Mouse (Mus musculus) layer of hippocampus, adult 8-10 months (tissue): ENCODE results near the gene Prrc2c. TPM values are rescaled to one million over a fixed set of nuclear protein-coding genes. Genes with fewer than 3 reads are reported as not detected.
"Not testable (repeated sequence)": the region's sequence is repeated elsewhere in the genome, so short reads cannot be mapped to it uniquely, and the experiment has no call there.

Experiments used
- DNase-seq, 2 experiments: peaks; one replicate each; pipeline ENCODE4 v3.0.0; 2022; ENCODE audit warnings: low spot score in 2 of 2
- total RNA-seq, 4 experiments: library from RNA; stranded (reverse); gene quantifications; 2 replicates each; pipeline ENCODE4 v1.2.4; 2022

The Prrc2c gene
- 100 to 1,000 TPM; 173 to 205 (median 183) TPM for total RNA-seq

GRCm38 (mm10) chr1:162740401-162740835, at the start of gene Prrc2c:
Gene Prrc2c, minus strand, starts transcription at chr1:162740556.
- peak; percentile 97 to 100 for DNase-seq

GRCm38 (mm10) chr1:162785222-162785621, 44.9 kb upstream of the Prrc2c start:
- no peak for DNase-seq

- DNase-seq = no peak
These were observed 43.4 kb upstream of the Prrc2c start for GRCm38 (mm10) chr1:162783669-162784248.

GRCm38 (mm10) chr1:162781035-162781434, 40.7 kb upstream of the Prrc2c start:
- DNase-seq = not testable (repeated sequence)

- DNase-seq = no peak
These were observed 37.7 kb upstream of the Prrc2c start for GRCm38 (mm10) chr1:162777943-162778538.

- peak; percentile 12 to 14 for DNase-seq
These were observed 33.3 kb upstream of the Prrc2c start for GRCm38 (mm10) chr1:162773661-162774060.

GRCm38 (mm10) chr1:162771617-162772360, 31.4 kb upstream of the Prrc2c start:
- DNase-seq = no peak

GRCm38 (mm10) chr1:162752009-162752408, 11.7 kb upstream of the Prrc2c start:
- DNase-seq = no peak

- DNase-seq = peak in 1 of 2 experiments; percentile 8
These were observed 9.3 kb upstream of the Prrc2c start for GRCm38 (mm10) chr1:162749607-162750006.

GRCm38 (mm10) chr1:162748761-162749160, 8.4 kb upstream of the Prrc2c start:
- no peak for DNase-seq

GRCm38 (mm10) chr1:162739831-162740394, 443 bp downstream of the Prrc2c start:
- no peak for DNase-seq

- DNase-seq = peak in 1 of 2 experiments; percentile 9
These were observed 950 bp downstream of the Prrc2c start for GRCm38 (mm10) chr1:162739406-162739805.

- no peak for DNase-seq
These were observed 1.9 kb downstream of the Prrc2c start for GRCm38 (mm10) chr1:162738472-162738871.

GRCm38 (mm10) chr1:162735084-162735483, 5.3 kb downstream of the Prrc2c start:
- DNase-seq = no peak

- DNase-seq = no peak
These were observed 6.1 kb downstream of the Prrc2c start for GRCm38 (mm10) chr1:162734283-162734682.

- DNase-seq = no peak
These were observed 8.3 kb downstream of the Prrc2c start for GRCm38 (mm10) chr1:162732041-162732440.

GRCm38 (mm10) chr1:162729436-162729835, 10.9 kb downstream of the Prrc2c start:
- DNase-seq = no peak

- no peak for DNase-seq
These were observed 12.4 kb downstream of the Prrc2c start for GRCm38 (mm10) chr1:162727981-162728380.

GRCm38 (mm10) chr1:162723610-162724009, 16.7 kb downstream of the Prrc2c start:
- no peak for DNase-seq

- DNase-seq = no peak
These were observed 19.7 kb downstream of the Prrc2c start for GRCm38 (mm10) chr1:162720645-162721044.

- DNase-seq = no peak
These were observed 39.8 kb downstream of the Prrc2c start for GRCm38 (mm10) chr1:162700389-162701066.

GRCm38 (mm10) chr1:162697866-162698265, 42.5 kb downstream of the Prrc2c start:
- DNase-seq = no peak
